Mouse (Mus musculus) erythroblast, embryonic 14.5 days (primary cell): ENCODE measurements around the gene Ghrhr. TPM values are rescaled to one million over a fixed set of nuclear protein-coding genes. Genes with fewer than 3 reads are reported as not detected.

ENCODE experiments used
- H3K27me3 ChIP-seq: 2 replicates; pipeline ENCODE4 v1.6.1; 2012; ENCODE audit warnings: inconsistent platforms; ENCODE audit not compliant: control insufficient read depth
- H3K36me3 ChIP-seq: 2 replicates; pipeline ENCODE4 v1.6.1; 2012; ENCODE audit warnings: mild to moderate bottlenecking, inconsistent platforms; ENCODE audit not compliant: control insufficient read depth
- H3K4me1 ChIP-seq: 2 replicates; pipeline ENCODE4 v1.6.1; 2012; ENCODE audit warnings: inconsistent platforms; ENCODE audit not compliant: control insufficient read depth
- H3K4me3 ChIP-seq: replicated peaks from 2 replicates; pipeline ENCODE3; 2012; ENCODE audit warnings: moderate library complexity, mild to moderate bottlenecking, inconsistent platforms
- H3K9me3 ChIP-seq: 2 replicates; pipeline ENCODE4 v1.6.1; 2012; ENCODE audit warnings: low read length, inconsistent platforms, mixed read lengths; ENCODE audit not compliant: control insufficient read depth
- GATA1 ChIP-seq: IDR thresholded peaks from 2 replicates; pipeline ENCODE4 v1.6.1; 2012; ENCODE audit warnings: low read length, inconsistent platforms, mixed read lengths
- TAL1 ChIP-seq: IDR thresholded peaks from 3 replicates; pipeline ENCODE4 v1.6.1; 2012; ENCODE audit warnings: low read length, inconsistent platforms, mixed read lengths
- polyA plus RNA-seq: library from polyadenylated mRNA; stranded (reverse); fragments of >175 nt; gene quantifications from 2 replicates; pipeline ENCODE4 v1.2.3, GENCODE M21; 2012

Ghrhr gene
- polyA plus RNA-seq, 1 experiment, result not detected

GRCm38 (mm10) chr6:55357636-55358031 lies 18.5 kb upstream of the Ghrhr start:
- H3K27me3 ChIP-seq, result no peaks in the 10 kb centered on the region
- peaks cover 76% of the 10 kb centered on the region for H3K4me1 ChIP-seq
- H3K9me3 ChIP-seq, result no peaks in the 10 kb centered on the region
- no peak overlapping the region for H3K4me3 ChIP-seq
- TF ChIP-seq GATA1 (no peak), TAL1 (no peak)
- no peaks in the 10 kb centered on the region; the same call in 1 of the 2 replicates for H3K36me3 ChIP-seq

GRCm38 (mm10) chr6:55358731-55359143 lies 17.4 kb upstream of the Ghrhr start:
- Histone ChIP-seq H3K4me3 (peak overlapping the region; percentile 6), H3K4me1 (peaks cover 85% of the 10 kb centered on the region), H3K36me3 (no peaks in the 10 kb centered on the region; the same call in 1 of the 2 replicates)

GRCm38 (mm10) chr6:55362663-55363062 lies 13.4 kb upstream of the Ghrhr start:
- no peak for TF ChIP-seq GATA1
- no peak for TF ChIP-seq TAL1
- peaks cover 74% of the 10 kb centered on the region for H3K4me1 ChIP-seq
- no peaks in the 10 kb centered on the region for H3K27me3 ChIP-seq
- H3K36me3 ChIP-seq, result no peaks in the 10 kb centered on the region
- no peak overlapping the region for H3K4me3 ChIP-seq
- H3K9me3 ChIP-seq, result no peaks in the 10 kb centered on the region

More at GRCm38 (mm10) chr6:55358731-55359143, 17.4 kb upstream of the Ghrhr start:
- Histone ChIP-seq H3K9me3 (no peaks in the 10 kb centered on the region), H3K27me3 (no peaks in the 10 kb centered on the region)
- TF ChIP-seq TAL1, result peak; percentile 76
- TF ChIP-seq GATA1, result peak; percentile 15; the same call in 1 of the 2 replicates

GRCm38 (mm10) chr6:55367126-55367525 lies 9.0 kb upstream of the Ghrhr start:
- Histone ChIP-seq H3K27me3 (no peaks in the 10 kb centered on the region), H3K4me1 (peaks cover 57% of the 10 kb centered on the region), H3K9me3 (peaks cover 8% of the 10 kb centered on the region), H3K36me3 (peaks cover 7% of the 10 kb centered on the region), H3K4me3 (no peak overlapping the region)
- no peak for TF ChIP-seq TAL1
- no peak for TF ChIP-seq GATA1

- no peak overlapping the region for H3K4me3 ChIP-seq
- peaks cover 36% of the 10 kb centered on the region for H3K4me1 ChIP-seq
- peaks cover 7% of the 10 kb centered on the region for H3K36me3 ChIP-seq
- no peaks in the 10 kb centered on the region for H3K27me3 ChIP-seq
- peaks cover 8% of the 10 kb centered on the region for H3K9me3 ChIP-seq
- TF ChIP-seq TAL1 (no peak), GATA1 (no peak)
Measured at GRCm38 (mm10) chr6:55370831-55371230, 5.3 kb upstream of the Ghrhr start.

GRCm38 (mm10) chr6:55376511-55376910 lies 416 bp downstream of the Ghrhr start:
- Histone ChIP-seq H3K4me1 (peaks cover 43% of the 10 kb centered on the region), H3K36me3 (peaks cover 4% of the 10 kb centered on the region; the same call in 1 of the 2 replicates), H3K27me3 (no peaks in the 10 kb centered on the region), H3K4me3 (no peak overlapping the region), H3K9me3 (peaks cover 4% of the 10 kb centered on the region)
- no peak for TF ChIP-seq GATA1
- TF ChIP-seq TAL1, result no peak

GRCm38 (mm10) chr6:55377461-55377860 lies 1.4 kb downstream of the Ghrhr start:
- no peaks in the 10 kb centered on the region for H3K9me3 ChIP-seq
- TF ChIP-seq GATA1, result no peak
- TF ChIP-seq TAL1, result no peak
- H3K4me3 ChIP-seq, result no peak overlapping the region
- no peaks in the 10 kb centered on the region for H3K27me3 ChIP-seq
- H3K4me1 ChIP-seq, result peaks cover 46% of the 10 kb centered on the region
- no peaks in the 10 kb centered on the region for H3K36me3 ChIP-seq

GRCm38 (mm10) chr6:55379641-55380335 lies 3.7 kb downstream of the Ghrhr start:
- Histone ChIP-seq H3K36me3 (no peaks in the 10 kb centered on the region), H3K4me1 (peaks cover 56% of the 10 kb centered on the region)
- TF ChIP-seq GATA1 (no peak), TAL1 (no peak)

GRCm38 (mm10) chr6:55381966-55382365 lies 5.9 kb downstream of the Ghrhr start:
- peaks cover 47% of the 10 kb centered on the region for H3K4me1 ChIP-seq

More at GRCm38 (mm10) chr6:55379641-55380335, 3.7 kb downstream of the Ghrhr start:
- no peaks in the 10 kb centered on the region for H3K27me3 ChIP-seq
- no peak overlapping the region for H3K4me3 ChIP-seq
- H3K9me3 ChIP-seq, result no peaks in the 10 kb centered on the region

More at GRCm38 (mm10) chr6:55381966-55382365, 5.9 kb downstream of the Ghrhr start:
- H3K4me3 ChIP-seq, result no peak overlapping the region
- H3K36me3 ChIP-seq, result no peaks in the 10 kb centered on the region
- no peaks in the 10 kb centered on the region; the same call in 1 of the 2 replicates for H3K27me3 ChIP-seq
- H3K9me3 ChIP-seq, result no peaks in the 10 kb centered on the region
- no peak for TF ChIP-seq TAL1
- no peak for TF ChIP-seq GATA1
